Mouse (Mus musculus) embryo, embryonic 11 days (tissue): ENCODE results near the gene Txndc8.
A peak's percentile ranks its signal among the peaks of the same experiment; 100 is the strongest.

Source experiments
- DNase-seq: peaks from one replicate; pipeline ENCODE4 v3.0.0-alpha.2; 2015

Gene Txndc8

DNA sequence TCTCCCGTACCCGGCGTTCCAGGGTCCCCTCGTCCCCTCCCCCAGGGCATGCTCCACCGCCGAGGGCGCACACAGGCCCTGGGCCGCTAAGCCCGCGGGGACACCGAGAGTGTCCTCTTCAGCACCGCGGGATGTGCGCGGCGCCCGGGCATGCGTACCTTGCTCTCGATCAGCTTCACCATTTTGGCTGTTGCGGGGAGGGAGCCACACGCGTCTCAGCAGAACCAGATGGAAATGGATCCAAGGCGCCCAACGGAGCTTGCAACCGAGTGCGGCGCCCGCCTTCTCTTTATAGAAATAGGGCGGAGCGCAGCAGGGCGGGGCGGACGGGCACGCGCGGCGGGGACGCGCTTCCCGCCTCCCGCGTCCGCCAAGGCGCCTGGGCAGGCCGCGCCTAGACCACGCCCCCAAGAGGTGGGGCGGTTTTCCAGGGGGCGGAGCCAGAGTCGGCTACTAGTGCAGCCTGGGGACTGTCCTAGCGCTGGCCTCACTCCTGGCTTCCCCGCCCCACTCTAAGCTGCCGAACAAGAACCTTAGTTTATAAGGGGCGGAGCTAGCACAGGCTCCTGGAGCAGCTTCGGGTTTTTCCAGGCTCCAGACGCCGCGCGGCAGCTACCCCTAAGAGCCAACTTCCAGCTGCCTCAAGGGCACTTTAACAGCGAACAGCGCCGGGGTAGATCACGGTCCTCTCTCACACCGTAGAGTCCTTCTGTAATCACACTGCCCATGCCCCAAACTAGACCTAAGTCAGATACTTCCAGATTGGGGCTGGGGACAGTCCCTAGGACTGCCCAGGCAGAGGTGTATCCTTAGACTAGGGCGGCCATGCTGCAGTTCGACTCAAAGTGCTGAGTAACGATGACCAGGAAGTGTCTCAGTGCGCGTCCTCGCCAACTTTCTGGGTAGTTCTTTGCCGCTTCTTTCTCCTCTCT lies 52.6 kb downstream of the Txndc8 start, which contains the start of gene Txn1:
TSS of gene Txn1 (minus strand) at position 383 of the 932 bp plus-strand sequence.
- peak; percentile 98 for DNase-seq

GRCm38 (mm10) chr4:57955544-57955958 lies 53.4 kb downstream of the Txndc8 start:
- peak; percentile 83 for DNase-seq

DNA sequence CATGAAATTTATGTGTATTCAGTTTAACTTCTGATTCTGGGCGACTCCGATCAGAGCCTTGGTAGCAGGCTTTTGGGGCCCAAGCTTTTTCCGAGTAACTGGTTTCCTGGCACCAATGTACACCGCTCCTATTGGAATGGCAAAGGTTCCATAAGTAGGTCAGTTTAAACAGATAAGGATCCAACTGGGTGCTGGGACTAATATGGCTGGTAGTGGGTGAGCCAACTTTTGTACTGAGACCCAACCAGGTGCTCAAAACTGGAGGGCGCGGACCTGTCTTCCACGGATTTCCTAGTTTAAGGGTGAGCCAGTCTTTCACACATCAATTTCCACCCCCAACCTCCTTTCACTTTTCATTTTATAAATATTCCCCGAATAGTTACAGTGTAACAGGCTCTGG lies 53.9 kb downstream of the Txndc8 start:
- no peak for DNase-seq

GRCm38 (mm10) chr4:57954580-57954979 lies 54.3 kb downstream of the Txndc8 start:
- DNase-seq = no peak

- DNase-seq = no peak
Measured at GRCm38 (mm10) chr4:57953796-57954195, 55.1 kb downstream of the Txndc8 start.

DNA sequence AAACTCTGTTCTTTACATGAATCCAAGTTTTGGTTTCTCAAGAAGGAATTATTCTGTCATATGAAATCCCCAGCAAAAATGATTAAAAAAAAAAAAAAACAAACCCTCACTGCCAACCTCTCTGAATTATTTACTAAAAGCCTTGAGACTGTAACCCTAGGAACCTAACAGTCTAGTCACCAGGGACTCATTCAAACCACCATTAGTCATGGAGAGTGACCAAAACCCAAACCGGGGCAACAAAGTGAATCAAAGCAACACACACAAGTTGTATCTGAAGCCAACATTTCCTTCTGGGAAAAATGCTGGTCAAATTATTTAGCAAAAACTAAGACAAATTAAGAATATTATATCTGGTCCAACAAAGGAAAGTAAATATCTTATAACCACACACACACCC lies 56.0 kb downstream of the Txndc8 start:
- no peak for DNase-seq

- DNase-seq = no peak
Measured at GRCm38 (mm10) chr4:57952416-57952815, 56.5 kb downstream of the Txndc8 start.

- DNase-seq = no peak
Measured at GRCm38 (mm10) chr4:57949866-57950265, 59.1 kb downstream of the Txndc8 start.

DNA sequence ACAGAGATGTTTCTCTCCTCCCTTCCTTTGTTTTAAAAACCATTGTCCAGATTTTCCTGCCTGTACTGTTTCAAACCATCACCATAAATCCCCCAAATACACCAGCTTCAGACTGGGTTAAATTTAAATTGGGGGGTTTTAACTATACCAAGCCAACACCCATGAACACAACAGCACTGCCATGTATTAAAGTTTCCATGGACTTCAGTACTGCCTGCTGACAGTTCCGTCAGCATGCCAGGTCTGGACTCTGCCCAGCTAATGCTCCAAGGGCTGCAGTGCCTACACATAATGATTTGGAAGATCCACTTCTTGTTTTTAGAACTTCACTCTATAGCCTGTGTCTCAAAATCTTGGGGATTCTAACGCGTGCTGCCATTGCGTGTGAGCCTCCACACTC lies 61.4 kb downstream of the Txndc8 start:
- no peak for DNase-seq

DNA sequence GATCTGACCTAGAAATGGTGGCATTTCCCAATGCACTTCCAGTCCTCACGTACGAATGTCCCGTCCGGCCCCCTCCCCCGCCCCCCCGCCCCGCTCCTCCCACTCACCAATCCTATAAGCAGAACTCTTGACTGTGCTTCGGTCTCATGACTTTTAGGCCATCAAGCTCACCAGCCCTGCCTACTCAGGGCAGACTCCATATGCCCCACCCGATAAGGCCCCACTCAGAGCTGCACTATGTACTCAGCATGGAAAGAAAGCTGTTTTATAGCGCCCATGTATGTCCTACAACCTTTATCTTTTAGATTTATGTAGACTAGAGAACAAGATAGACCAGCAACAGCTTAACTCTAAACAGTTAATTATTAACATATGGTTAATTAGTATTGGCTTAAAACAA lies 61.9 kb downstream of the Txndc8 start:
- DNase-seq = no peak

GRCm38 (mm10) chr4:57942892-57943291 lies 66.0 kb downstream of the Txndc8 start:
- no peak for DNase-seq

- no peak for DNase-seq
Measured at GRCm38 (mm10) chr4:57940631-57941030, 68.3 kb downstream of the Txndc8 start.

GRCm38 (mm10) chr4:57937292-57937691 lies 71.6 kb downstream of the Txndc8 start:
- DNase-seq = no peak

GRCm38 (mm10) chr4:57934181-57934580 lies 74.7 kb downstream of the Txndc8 start:
- no peak for DNase-seq
